Mouse (Mus musculus) MEL (cell line): ENCODE measurements around the gene Sbds. TPM values are rescaled to one million over a fixed set of nuclear protein-coding genes. Genes with fewer than 3 reads are reported as not detected.

Source experiments
- DNase-seq: peaks from one replicate; pipeline ENCODE4 v3.0.0; 2011; ENCODE audit warnings: low read depth, low spot score
- H3K27ac ChIP-seq: 2 replicates; pipeline ENCODE4 v1.5.1; 2012; ENCODE audit warnings: low read depth, mild to moderate bottlenecking, control low read depth, low read length, moderate library complexity; ENCODE audit not compliant: control insufficient read depth
- H3K27me3 ChIP-seq, 2 experiments: fragments of 150-350 bp in 1 of 2; sonication (generic) in 1 of 2; 2 replicates each; pipeline ENCODE4 v1.6.1; 2012; ENCODE audit warnings: low read length in 2 of 2, mild to moderate bottlenecking in 2 of 2, improper control_type of control experiment in 1 of 2, moderate library complexity in 1 of 2; ENCODE audit not compliant: insufficient read depth in 2 of 2, control insufficient read depth in 1 of 2
- H3K36me3 ChIP-seq, 2 experiments: 2 replicates each; pipeline ENCODE4 v1.6.1; 2012 to 2014; ENCODE audit warnings: low read length in 2 of 2, improper control_type of control experiment in 1 of 2, inconsistent platforms in 1 of 2, mild to moderate bottlenecking in 1 of 2; ENCODE audit not compliant: insufficient read depth in 2 of 2, control insufficient read depth in 1 of 2
- H3K4me1 ChIP-seq, 2 experiments: fragments of 150-350 bp in 1 of 2; sonication (generic) in 1 of 2; 2 replicates each; pipeline ENCODE4 v1.6.1; 2012; ENCODE audit warnings: low read length in 2 of 2, improper control_type of control experiment in 1 of 2, mild to moderate bottlenecking in 1 of 2; ENCODE audit not compliant: insufficient read depth in 2 of 2, control insufficient read depth in 1 of 2
- H3K4me3 ChIP-seq, 2 experiments: fragments of 150-350 bp in 1 of 2; sonication (generic) in 1 of 2; 2 replicates each; pipeline ENCODE4 v1.5.1; 2012; ENCODE audit warnings: low read depth in 2 of 2, low read length in 2 of 2, mild to moderate bottlenecking in 2 of 2, moderate library complexity in 2 of 2, control low read depth in 1 of 2, improper control_type of control experiment in 1 of 2; ENCODE audit not compliant: control insufficient read depth in 1 of 2, insufficient read depth in 1 of 2
- H3K79me2 ChIP-seq: 2 replicates; pipeline ENCODE4 v1.6.1; 2012; ENCODE audit warnings: mild to moderate bottlenecking, low read length, moderate library complexity; ENCODE audit not compliant: control insufficient read depth, poor library complexity, insufficient read depth
- H3K9ac ChIP-seq: 2 replicates; pipeline ENCODE4 v1.6.1; 2012; ENCODE audit warnings: low read depth, mild to moderate bottlenecking, control low read depth, low read length, moderate library complexity; ENCODE audit not compliant: control insufficient read depth, poor library complexity, severe bottlenecking
- H3K9me3 ChIP-seq: fragments of 150-350 bp; sonication (generic); replicated peaks from 2 replicates; pipeline ENCODE4 v1.6.1; 2012; ENCODE audit warnings: mild to moderate bottlenecking, low read length, improper control_type of control experiment, moderate library complexity; ENCODE audit not compliant: insufficient read depth
- CHD1 ChIP-seq: IDR thresholded peaks from 2 replicates; pipeline ENCODE4 v1.6.1; 2012; ENCODE audit warnings: low read depth, mild to moderate bottlenecking, inconsistent platforms, low read length, improper control_type of control experiment
- CHD2 ChIP-seq: IDR thresholded peaks from 2 replicates; pipeline ENCODE4 v1.6.1; 2011; ENCODE audit warnings: low read length, improper control_type of control experiment
- CTCF ChIP-seq, 3 experiments: IDR thresholded peaks in 2 of 3; conservative IDR thresholded peaks in 1 of 3; 2 replicates each; pipeline ENCODE4 v1.5.1; 2011 to 2012; ENCODE audit warnings: low read length in 3 of 3, low read depth in 2 of 3, mild to moderate bottlenecking in 2 of 3, improper control_type of control experiment in 1 of 3, inconsistent platforms in 1 of 3, mixed read lengths in 1 of 3, moderate library complexity in 1 of 3; ENCODE audit not compliant: control insufficient read depth in 1 of 3, insufficient read depth in 1 of 3, poor library complexity in 1 of 3, severe bottlenecking in 1 of 3
- E2F4 ChIP-seq: IDR thresholded peaks from 2 replicates; pipeline ENCODE4 v1.6.1; 2011; ENCODE audit warnings: low read depth, low read length, improper control_type of control experiment, borderline replicate concordance
- ETS1 ChIP-seq: IDR thresholded peaks from 2 replicates; pipeline ENCODE4 v1.6.1; 2012; ENCODE audit warnings: low read depth, mild to moderate bottlenecking, inconsistent platforms, low read length, improper control_type of control experiment, moderate library complexity
- GABPA ChIP-seq: IDR thresholded peaks from 2 replicates; pipeline ENCODE4 v1.6.1; 2012; ENCODE audit warnings: low read depth, mild to moderate bottlenecking, inconsistent platforms, low read length, improper control_type of control experiment, moderate library complexity
- GATA1 ChIP-seq: IDR thresholded peaks from 2 replicates; pipeline ENCODE4 v1.6.1; 2011; ENCODE audit warnings: low read depth, low read length, improper control_type of control experiment
- HCFC1 ChIP-seq: IDR thresholded peaks from 2 replicates; pipeline ENCODE4 v1.6.1; 2012; ENCODE audit warnings: low read depth, mild to moderate bottlenecking, inconsistent platforms, low read length, improper control_type of control experiment, moderate library complexity
- KAT2A ChIP-seq: conservative IDR thresholded peaks from 2 replicates; pipeline ENCODE4 v1.6.1; 2012; ENCODE audit warnings: low read depth, low read length, improper control_type of control experiment, inconsistent platforms
- MAFK ChIP-seq: IDR thresholded peaks from 2 replicates; pipeline ENCODE4 v1.6.1; 2011; ENCODE audit warnings: low read depth, mild to moderate bottlenecking, low read length, improper control_type of control experiment, borderline replicate concordance
- MXI1 ChIP-seq: IDR thresholded peaks from 2 replicates; pipeline ENCODE4 v1.6.1; 2011; ENCODE audit warnings: mild to moderate bottlenecking, low read depth, low read length, improper control_type of control experiment
- MYC ChIP-seq: IDR thresholded peaks from 2 replicates; pipeline ENCODE4 v1.6.1; 2011; ENCODE audit warnings: low read depth, mild to moderate bottlenecking, low read length, improper control_type of control experiment, moderate library complexity
- NELFE ChIP-seq: IDR thresholded peaks from 2 replicates; pipeline ENCODE4 v1.6.1; 2011; ENCODE audit warnings: low read depth, low read length, improper control_type of control experiment
- RCOR1 ChIP-seq: IDR thresholded peaks from 2 replicates; pipeline ENCODE4 v1.6.1; 2012; ENCODE audit warnings: low read depth, mild to moderate bottlenecking, inconsistent platforms, low read length, improper control_type of control experiment
- TAL1 ChIP-seq: IDR thresholded peaks from 2 replicates; pipeline ENCODE4 v1.6.1; 2012; ENCODE audit warnings: mild to moderate bottlenecking, inconsistent platforms, low read length, moderate library complexity, mixed read lengths
- TBP ChIP-seq: IDR thresholded peaks from 2 replicates; pipeline ENCODE4 v1.8.0; 2011; ENCODE audit warnings: low read depth, low read length, improper control_type of control experiment
- TCF12 ChIP-seq: IDR thresholded peaks from 2 replicates; pipeline ENCODE4 v1.6.1; 2014; ENCODE audit warnings: low read depth, mild to moderate bottlenecking, inconsistent platforms, low read length, improper control_type of control experiment, moderate library complexity
- UBTF ChIP-seq: IDR thresholded peaks from 2 replicates; pipeline ENCODE4 v1.6.1; 2012; ENCODE audit warnings: low read depth, mild to moderate bottlenecking, inconsistent platforms, low read length, improper control_type of control experiment, moderate library complexity, borderline replicate concordance; ENCODE audit not compliant: insufficient read depth
- USF2 ChIP-seq, 2 experiments: IDR thresholded peaks; 2 replicates each; pipeline ENCODE4 v1.6.1; 2011 to 2012; ENCODE audit warnings: improper control_type of control experiment in 2 of 2, low read length in 2 of 2, borderline replicate concordance in 1 of 2, inconsistent platforms in 1 of 2, low read depth in 1 of 2, mild to moderate bottlenecking in 1 of 2; ENCODE audit not compliant: insufficient read depth in 1 of 2
- ZKSCAN1 ChIP-seq: IDR thresholded peaks from 2 replicates; pipeline ENCODE4 v1.6.1; 2012; ENCODE audit warnings: low read depth, mild to moderate bottlenecking, inconsistent platforms, low read length, improper control_type of control experiment, moderate library complexity
- ZMIZ1 ChIP-seq: IDR thresholded peaks from 2 replicates; pipeline ENCODE4 v1.6.1; 2012; ENCODE audit warnings: low read depth, mild to moderate bottlenecking, inconsistent platforms, low read length, improper control_type of control experiment, moderate library complexity
- ZNF384 ChIP-seq: IDR thresholded peaks from 2 replicates; pipeline ENCODE4 v1.6.1; 2012; ENCODE audit warnings: low read depth, mild to moderate bottlenecking, inconsistent platforms, low read length, improper control_type of control experiment
- polyA plus RNA-seq, 2 experiments: library from polyadenylated mRNA; stranded (reverse) in 1 of 2; unstranded in 1 of 2; fragments of >175 nt in 1 of 2; fragments of >200 nt in 1 of 2; gene quantifications; 2 replicates each; pipeline versions ENCODE4 v1.2.1 to v1.2.4; 2012; ENCODE audit warnings: low replicate concordance in 2 of 2, low read depth in 1 of 2; ENCODE audit not compliant: insufficient read length in 2 of 2, insufficient read depth in 1 of 2, missing spikeins in 1 of 2
- total RNA-seq: library from RNA; depleted of rRNA; stranded (reverse); fragments of 300-350 nt; gene quantifications from 2 replicates; pipeline ENCODE4 v1.2.3, GENCODE M21; 2012

The Sbds gene
- total and polyA plus RNA-seq, 3 experiments: 74.7 to 88.1 TPM; not detected in 1

DNA sequence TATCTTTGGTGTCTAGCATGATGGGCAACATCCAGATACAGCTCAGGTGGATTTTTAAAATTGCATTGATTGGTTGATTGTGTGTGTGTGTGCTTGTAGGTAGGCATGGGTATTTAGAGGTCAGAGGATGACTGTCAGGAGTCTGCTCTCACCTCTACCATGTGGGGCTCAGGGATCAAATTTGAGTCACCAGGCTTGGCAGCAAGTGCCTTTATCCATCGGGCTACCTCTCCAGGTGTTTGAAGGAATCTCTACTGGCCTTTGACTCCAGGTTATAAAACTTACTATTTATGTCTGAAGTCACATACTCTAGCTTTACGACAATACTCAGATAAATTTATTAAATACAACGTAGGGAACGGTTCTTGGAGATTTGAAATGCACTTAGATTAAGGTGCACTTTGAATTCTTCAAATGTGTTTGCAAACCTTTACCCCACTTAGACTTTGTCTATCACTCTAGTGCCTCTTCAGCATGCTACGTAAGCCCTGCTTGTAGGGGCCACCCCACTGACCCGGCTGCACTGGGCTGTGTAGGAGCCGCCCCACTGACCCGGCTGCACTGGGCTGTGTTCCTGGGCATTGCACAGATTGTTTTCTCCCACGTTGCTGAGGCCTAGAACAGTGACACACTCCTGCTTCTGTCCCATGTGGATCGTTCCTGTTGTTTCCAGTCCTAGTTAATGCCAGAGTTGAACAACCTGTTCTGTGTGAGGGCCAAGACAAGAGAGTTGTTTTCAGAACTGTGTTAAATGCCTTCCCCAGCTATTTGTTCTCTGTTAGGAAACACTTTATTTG, 54.9 kb downstream of the Sbds start:
- Histone ChIP-seq H3K27ac (no peak overlapping the region), H3K9ac (no peak overlapping the region), H3K4me1 (peaks cover 5 to 15% of the 10 kb centered on the region in 2 experiments), H3K4me3 (no peak overlapping the region), H3K27me3 (no peaks in the 10 kb centered on the region), H3K9me3 (no peaks in the 10 kb centered on the region), H3K36me3 (peaks cover 13 to 49% of the 10 kb centered on the region in 2 experiments), H3K79me2 (no peaks in the 10 kb centered on the region)
- DNase-seq: no peak
- TF ChIP-seq CHD1: no peak
- TF ChIP-seq TBP: no peak
- TF ChIP-seq ZMIZ1: no peak
- no peak for TF ChIP-seq ZNF384
- no peak for TF ChIP-seq GATA1
- TF ChIP-seq E2F4: no peak
- no peak for TF ChIP-seq UBTF
- no peak for TF ChIP-seq MAFK
- no peak for TF ChIP-seq ETS1
- no peak for TF ChIP-seq HCFC1
- TF ChIP-seq GABPA: no peak
- TF ChIP-seq TAL1: no peak
- TF ChIP-seq NELFE: no peak
- TF ChIP-seq MXI1: no peak
- TF ChIP-seq TCF12: no peak
- TF ChIP-seq CHD2: no peak
- no peak for TF ChIP-seq KAT2A

DNA sequence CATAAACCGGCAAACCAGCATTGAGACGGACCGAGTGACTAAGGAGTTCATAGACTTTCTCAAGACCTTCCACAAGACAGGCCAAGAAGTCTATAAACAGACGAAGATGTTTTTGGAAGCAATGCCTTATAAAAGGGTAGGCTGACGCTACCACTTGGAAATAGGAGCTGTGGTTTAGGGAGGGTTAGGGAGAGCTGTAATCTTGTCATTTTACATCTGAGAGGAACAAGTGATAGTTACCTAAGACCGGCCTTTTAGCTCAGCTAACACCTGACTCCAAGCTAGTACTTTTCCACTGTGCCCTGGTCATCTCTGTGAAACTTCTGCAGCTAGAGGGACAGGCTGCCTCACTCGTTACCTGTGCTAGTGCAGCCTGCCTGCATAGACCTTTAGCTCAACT, 57.3 kb downstream of the Sbds start:
- Histone ChIP-seq H3K27me3 (no peaks in the 10 kb centered on the region), H3K4me3 (no peak overlapping the region), H3K9ac (no peak overlapping the region), H3K9me3 (no peaks in the 10 kb centered on the region), H3K27ac (no peak overlapping the region), H3K4me1 (peaks cover 0 to 5% of the 10 kb centered on the region in 2 experiments; a peak in 2 of 4 replicates), H3K79me2 (no peaks in the 10 kb centered on the region), H3K36me3 (peaks cover under 1 to 42% of the 10 kb centered on the region in 2 experiments)
- no peak for DNase-seq
- TF ChIP-seq USF2 (IDR thresholded peaks at IDR 0.05; ENCODE audit: borderline replicate concordance in 1 of 2, insufficient read depth in 1 of 2, low read depth in 1 of 2, low read length in 2 of 2): no peak
- no peak for TF ChIP-seq NELFE
- no peak for TF ChIP-seq ETS1
- TF ChIP-seq HCFC1: no peak
- TF ChIP-seq E2F4: no peak
- no peak for TF ChIP-seq CTCF (IDR thresholded peaks at IDR 0.05 in 2 of 3, conservative IDR thresholded peaks at IDR 0.05 in 1 of 3; ENCODE audit: control insufficient read depth in 1 of 3, insufficient read depth in 1 of 3, low read depth in 2 of 3, low read length in 3 of 3, poor library complexity in 1 of 3, severe bottlenecking in 1 of 3)
- TF ChIP-seq MYC: no peak
- no peak for TF ChIP-seq MAFK
- TF ChIP-seq TAL1: no peak
- no peak for TF ChIP-seq RCOR1
- TF ChIP-seq ZKSCAN1: no peak
